Comparison of ENCODE assay signal across 8 mouse cellular contexts in the genomic region with DNA sequence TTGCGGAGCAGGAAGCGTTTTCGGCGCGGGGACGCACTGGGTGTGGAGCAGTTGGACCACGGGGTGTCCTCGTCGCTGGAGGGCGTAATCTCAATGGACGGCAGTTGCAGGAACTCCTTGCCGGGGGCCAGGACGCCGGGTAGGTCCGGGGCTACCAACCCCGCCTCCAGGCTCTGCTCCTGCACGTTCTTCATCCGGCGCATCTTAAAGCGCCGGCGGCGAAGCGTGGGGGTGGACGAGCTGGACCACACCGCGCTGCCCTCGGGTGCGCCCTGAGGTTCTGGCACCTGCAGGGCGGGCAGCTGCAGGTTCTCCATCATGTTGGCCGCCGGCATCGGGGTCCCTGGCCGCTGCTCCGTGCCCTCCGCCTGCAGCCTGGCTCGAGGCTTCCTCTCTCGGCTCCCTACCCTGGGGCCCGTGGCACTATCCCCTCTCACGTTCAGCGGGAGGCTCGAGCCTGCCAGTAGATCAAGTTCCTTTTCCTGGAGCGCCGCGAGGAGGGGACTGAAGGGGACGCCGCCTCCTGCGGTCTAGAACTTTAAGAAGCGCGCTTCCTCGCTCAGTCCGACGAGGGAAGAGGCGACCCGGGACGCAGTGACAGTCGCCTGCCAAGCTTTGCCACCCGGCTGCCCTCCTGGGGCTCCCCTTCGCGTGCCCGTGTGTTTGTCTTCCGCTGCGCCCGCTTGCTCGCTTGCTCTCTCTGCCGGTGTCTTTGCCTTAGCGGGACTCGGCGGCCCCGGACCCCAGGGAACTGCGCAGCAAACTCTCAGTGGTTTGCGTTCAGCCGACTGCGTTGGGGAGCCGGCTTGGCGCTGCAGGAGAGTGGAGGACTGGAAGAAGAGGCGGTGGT.
DNase-seq lines count a peak whose midpoint lies in the region; ATAC-seq and TF ChIP-seq lines count a peak whose summit lies in the region.

No protein-coding gene starts in this region.

- peak overlapping the region; percentile 31 for H3K9ac ChIP-seq in CH12.LX (ENCODE audit: insufficient read depth, low read depth)
- H3K9ac ChIP-seq in forebrain, embryonic 11.5 days (ENCODE audit: low read length): peak overlapping the region; percentile 36

- no peak; the same call in 1 of the 2 replicates for TF ChIP-seq RAD21 in CH12.LX (IDR thresholded peaks at IDR 0.05; ENCODE audit: low read depth, low read length)

- H3K9me3 ChIP-seq in CH12.LX (replicated peaks; ENCODE audit: low read length): no peaks in the 10 kb centered on the region
- H3K9me3 ChIP-seq in forebrain, embryonic 11.5 days (ENCODE audit: control insufficient read depth, low read length): no peaks in the 10 kb centered on the region

- TF ChIP-seq EP300 in CH12.LX (IDR thresholded peaks at IDR 0.05; ENCODE audit: low read length): no peak

- peak; percentile 40 for DNase-seq in CH12.LX (ENCODE audit: extremely low read depth)
- peak; percentile 75 for DNase-seq in forebrain, embryonic 11.5 days (ENCODE audit: low spot score)
- DNase-seq in heart, postnatal 10 days: peak; percentile 67 to 70
- peak; percentile 40 to 45 for DNase-seq in left cerebral cortex, adult 2 months (ENCODE audit: extremely low spot score in 1 of 2, low spot score in 2 of 2)
- peak; percentile 80 for DNase-seq in lung, postnatal 4 days
- DNase-seq in retina, embryonic 14.5 days (ENCODE audit: low spot score): peak; percentile 56
- DNase-seq in thymus, postnatal 25 days: peak; percentile 83

- H3K36me3 ChIP-seq in CH12.LX (replicated peaks in 1 of 2; ENCODE audit: control insufficient read depth in 1 of 2, insufficient read depth in 1 of 2, low read length in 1 of 2): no peaks in the 10 kb centered on the region
- no peaks in the 10 kb centered on the region for H3K36me3 ChIP-seq in forebrain, embryonic 11.5 days (ENCODE audit: control insufficient read depth, insufficient read depth, low read length)

- peak overlapping the region; percentile 86 for H3K4me2 ChIP-seq in CH12.LX (ENCODE audit: insufficient read depth, low read depth, poor library complexity, severe bottlenecking)
- H3K4me2 ChIP-seq in forebrain, embryonic 11.5 days (ENCODE audit: low read depth, low read length, severe bottlenecking): peak overlapping the region; percentile 98

- no peak overlapping the region for H3K27ac ChIP-seq in CH12.LX (ENCODE audit: insufficient read depth, low read depth)
- H3K27ac ChIP-seq in brown adipose tissue, adult 24 weeks (replicated peaks; ENCODE audit: low read depth, low read length): no peak overlapping the region
- H3K27ac ChIP-seq in forebrain, embryonic 11.5 days (ENCODE audit: low read depth, low read length): no peak overlapping the region
- peak overlapping the region; percentile 38 for H3K27ac ChIP-seq in left cerebral cortex, adult 2 months

- peak overlapping the region; percentile 36 to 71 (median 60) for H3K4me3 ChIP-seq in CH12.LX (replicated peaks in 1 of 3; ENCODE audit: low read depth in 2 of 3, low read length in 2 of 3, poor library complexity in 1 of 3)
- peak overlapping the region; percentile 64 for H3K4me3 ChIP-seq in brown adipose tissue, adult 24 weeks (ENCODE audit: insufficient read depth, low read depth, low read length)
- H3K4me3 ChIP-seq in forebrain, embryonic 11.5 days (ENCODE audit: low read depth, low read length): peak overlapping the region; percentile 57
- H3K4me3 ChIP-seq in left cerebral cortex, adult 2 months: peak overlapping the region; percentile 68

- WGBS in forebrain, embryonic 11.5 days: under 1% methylated on average over 77 of the region's 77 CpGs

- TF ChIP-seq CTCF in CH12.LX (conservative IDR thresholded peaks at IDR 0.05 in 1 of 2, IDR thresholded peaks at IDR 0.05 in 1 of 2; ENCODE audit: low read depth in 2 of 2, low read length in 2 of 2): peak in 1 of 2 experiments; percentile 41; a peak in 2 of 4 replicates
- TF ChIP-seq CTCF in left cerebral cortex, adult 2 months (IDR thresholded peaks at IDR 0.05): no peak

- H3K27me3 ChIP-seq in CH12.LX (replicated peaks): no peaks in the 10 kb centered on the region
- peaks cover 14% of the 10 kb centered on the region for H3K27me3 ChIP-seq in forebrain, embryonic 11.5 days (ENCODE audit: control insufficient read depth, insufficient read depth, low read length)

- intact Hi-C loops in heart, postnatal 10 days (cut with DNase I): loop anchor here (5.0 kb wide), 1 partner anchor 38 kb away; no protein-coding TSS in a partner anchor
- intact Hi-C loops in left cerebral cortex, adult 2 months (cut with DNase I): loop anchor here (1.0 to 2.0 kb wide), 3 partner anchors 40 to 127 kb away; a partner anchor contains a TSS

- H3K4me1 ChIP-seq in CH12.LX (ENCODE audit: control insufficient read depth in 1 of 2, insufficient read depth in 2 of 2): peaks cover 10 to 46% of the 10 kb centered on the region in 2 experiments
- no peaks in the 10 kb centered on the region; the same call in 1 of the 2 replicates for H3K4me1 ChIP-seq in brown adipose tissue, adult 24 weeks (ENCODE audit: control insufficient read depth, insufficient read depth, insufficient read length, low read length)
- H3K4me1 ChIP-seq in forebrain, embryonic 11.5 days (replicated peaks; ENCODE audit: control insufficient read depth, insufficient read depth, low read length): peaks cover 8% of the 10 kb centered on the region; the same call in 1 of the 2 replicates

- no peak; the same call in 1 of the 2 replicates for TF ChIP-seq POLR2A in CH12.LX (IDR thresholded peaks at IDR 0.05; ENCODE audit: low read depth, low read length)

- dilution Hi-C loops in CH12.LX (cut with MboI; ENCODE audit: extremely low pct_ligation_motif_present, extremely low pct_unique_long_range_greater_than_20kb, low sequenced_read_pairs): no loop called here

- in situ Hi-C loops in CH12.LX (cut with MboI; ENCODE audit: low pct_ligation_motif_present, low pct_unique_long_range_greater_than_20kb, low sequenced_read_pairs): no loop called here

- peak; percentile 65 for ATAC-seq in forebrain, embryonic 11.5 days (replicated peaks; ENCODE audit: low FRiP score)

- no peaks in the 10 kb centered on the region for H3K79me2 ChIP-seq in CH12.LX (replicated peaks; ENCODE audit: control insufficient read depth, extremely low read depth, insufficient read depth, poor library complexity, severe bottlenecking)

TF ChIP-seq in CH12.LX, 34 proteins besides CTCF, POLR2A, EP300 and RAD21:
- TF ChIP-seq SMC3 (IDR thresholded peaks at IDR 0.05; ENCODE audit: low read depth, low read length) (no peak), ETS1 (conservative IDR thresholded peaks at IDR 0.05; ENCODE audit: low read depth, low read length) (0 out of 2 replicates have a peak, but pooled peaks have one; percentile 14), UBTF (IDR thresholded peaks at IDR 0.05; ENCODE audit: low read depth, low read length) (peak; percentile 59; the same call in 1 of the 2 replicates), RCOR1 (conservative IDR thresholded peaks at IDR 0.05; ENCODE audit: low read depth, low read length) (peak; percentile 26; the same call in 1 of the 2 replicates), SIN3A (IDR thresholded peaks at IDR 0.05; ENCODE audit: low read length) (peak; percentile 13; the same call in 1 of the 2 replicates), HCFC1 (IDR thresholded peaks at IDR 0.05; ENCODE audit: low read depth, low read length) (peak; percentile 9; the same call in 1 of the 2 replicates), MXI1 (IDR thresholded peaks at IDR 0.05; ENCODE audit: low read depth, low read length) (0 out of 2 replicates have a peak, but pooled peaks have one; percentile 35), BHLHE40 (IDR thresholded peaks at IDR 0.05; ENCODE audit: low read depth, low read length) (peak; percentile 74), ZKSCAN1 (IDR thresholded peaks at IDR 0.05; ENCODE audit: borderline replicate concordance, low read depth, low read length) (no peak), MEF2A (IDR thresholded peaks at IDR 0.05; ENCODE audit: borderline replicate concordance, low read depth, low read length) (0 out of 2 replicates have a peak, but pooled peaks have one; percentile 31), MAX (IDR thresholded peaks at IDR 0.05; ENCODE audit: low read length) (peak; percentile 34), KAT2A (IDR thresholded peaks at IDR 0.05; ENCODE audit: insufficient replicate concordance, low read length) (no peak)
